Mouse (Mus musculus) adrenal gland, postnatal 14 days (tissue): Measurements from ENCODE around the gene Tusc2. TPM values are rescaled to one million over a fixed set of nuclear protein-coding genes. Genes with fewer than 3 reads are reported as not detected.

Source experiments
- DNase-seq: peaks from one replicate; pipeline ENCODE4 v3.0.0; 2021; ENCODE audit warnings: mixed read lengths
- total RNA-seq: library from RNA; stranded (reverse); gene quantifications from 2 replicates; pipeline ENCODE4 v1.2.3, GENCODE M21; 2021

Gene Tusc2
- total RNA-seq, 1 experiment from 2014 or later: 32.7 TPM

DNA sequence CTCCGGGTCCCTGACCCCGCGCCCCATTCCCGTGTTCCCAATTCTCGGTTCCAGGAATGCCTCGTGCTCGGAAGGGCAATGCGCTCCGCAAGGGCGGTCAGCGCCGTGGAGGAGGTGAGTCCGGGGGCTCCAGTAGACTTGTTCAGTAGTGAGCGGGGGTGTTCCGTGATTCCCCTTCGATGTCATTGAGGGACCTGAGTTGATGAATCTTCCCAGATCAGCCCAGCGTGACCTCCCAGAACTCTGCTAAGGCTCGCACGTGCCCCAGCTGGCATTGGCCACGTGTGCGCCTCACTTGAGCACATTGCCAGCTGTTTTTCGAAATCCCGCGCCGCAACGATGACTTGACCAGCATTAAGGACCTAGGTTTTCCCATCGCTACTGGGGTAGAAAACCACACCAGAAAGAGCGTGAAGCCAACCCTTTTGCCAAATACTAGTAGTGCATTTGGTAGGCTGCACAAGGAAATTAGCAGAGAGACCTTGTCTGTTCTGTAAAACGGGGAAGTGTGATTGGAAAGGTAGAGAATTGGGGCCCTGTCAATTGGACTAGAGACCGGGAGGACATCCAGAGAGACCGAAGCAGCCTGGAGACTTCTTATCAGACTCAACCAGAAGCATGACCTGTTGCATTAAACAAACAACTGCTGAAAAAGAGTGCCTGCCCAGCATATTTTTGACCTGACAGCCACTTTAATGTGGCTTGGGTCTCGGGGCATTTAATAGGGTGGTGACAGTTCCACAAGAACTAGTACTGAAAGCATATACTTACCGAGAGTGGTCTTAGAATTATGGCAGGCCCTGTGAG is 25.0 kb downstream of the Tusc2 start:
- DNase-seq: peak; percentile 81

DNA sequence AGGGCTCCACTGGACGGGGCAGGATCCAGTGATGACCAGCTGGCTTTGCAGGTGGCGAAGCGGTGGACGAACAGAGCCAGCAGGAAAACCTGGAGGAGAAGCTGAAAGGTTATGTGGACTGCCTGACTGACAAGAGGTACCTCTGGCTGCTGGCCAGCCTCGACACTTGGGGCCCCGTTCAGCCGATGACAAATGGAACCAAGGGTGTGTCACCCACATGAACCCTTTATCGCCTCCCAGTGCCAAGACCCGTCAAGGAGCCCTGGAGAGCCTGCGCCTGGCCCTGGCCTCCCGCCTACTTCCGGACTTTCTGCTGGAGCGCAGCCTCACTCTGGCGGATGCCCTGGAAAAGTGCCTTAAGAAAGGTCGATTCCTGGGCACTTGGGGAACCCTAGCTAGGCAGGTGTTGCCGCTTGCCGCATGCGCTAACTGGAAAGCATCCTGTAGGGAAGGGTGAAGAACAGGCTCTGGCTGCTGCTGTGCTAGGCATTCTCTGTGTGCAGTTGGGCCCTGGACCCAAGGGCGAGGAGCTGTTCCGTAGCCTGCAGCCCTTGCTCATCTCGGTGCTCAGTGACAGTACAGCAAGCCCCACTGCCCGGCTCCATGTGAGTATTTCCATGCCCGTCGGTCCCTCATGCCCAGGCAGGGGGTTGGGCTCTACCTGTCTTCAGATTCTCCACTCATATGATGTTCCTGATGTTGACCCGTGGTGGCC is 27.2 kb downstream of the Tusc2 start:
- DNase-seq: no peak

- DNase-seq: no peak
These were observed 27.7 kb downstream of the Tusc2 start for GRCm38 (mm10) chr9:107590773-107591060.

- no peak for DNase-seq
These were observed 30.3 kb downstream of the Tusc2 start for GRCm38 (mm10) chr9:107593101-107593976.

- no peak for DNase-seq
These were observed 31.4 kb downstream of the Tusc2 start for GRCm38 (mm10) chr9:107594281-107595062.

DNA sequence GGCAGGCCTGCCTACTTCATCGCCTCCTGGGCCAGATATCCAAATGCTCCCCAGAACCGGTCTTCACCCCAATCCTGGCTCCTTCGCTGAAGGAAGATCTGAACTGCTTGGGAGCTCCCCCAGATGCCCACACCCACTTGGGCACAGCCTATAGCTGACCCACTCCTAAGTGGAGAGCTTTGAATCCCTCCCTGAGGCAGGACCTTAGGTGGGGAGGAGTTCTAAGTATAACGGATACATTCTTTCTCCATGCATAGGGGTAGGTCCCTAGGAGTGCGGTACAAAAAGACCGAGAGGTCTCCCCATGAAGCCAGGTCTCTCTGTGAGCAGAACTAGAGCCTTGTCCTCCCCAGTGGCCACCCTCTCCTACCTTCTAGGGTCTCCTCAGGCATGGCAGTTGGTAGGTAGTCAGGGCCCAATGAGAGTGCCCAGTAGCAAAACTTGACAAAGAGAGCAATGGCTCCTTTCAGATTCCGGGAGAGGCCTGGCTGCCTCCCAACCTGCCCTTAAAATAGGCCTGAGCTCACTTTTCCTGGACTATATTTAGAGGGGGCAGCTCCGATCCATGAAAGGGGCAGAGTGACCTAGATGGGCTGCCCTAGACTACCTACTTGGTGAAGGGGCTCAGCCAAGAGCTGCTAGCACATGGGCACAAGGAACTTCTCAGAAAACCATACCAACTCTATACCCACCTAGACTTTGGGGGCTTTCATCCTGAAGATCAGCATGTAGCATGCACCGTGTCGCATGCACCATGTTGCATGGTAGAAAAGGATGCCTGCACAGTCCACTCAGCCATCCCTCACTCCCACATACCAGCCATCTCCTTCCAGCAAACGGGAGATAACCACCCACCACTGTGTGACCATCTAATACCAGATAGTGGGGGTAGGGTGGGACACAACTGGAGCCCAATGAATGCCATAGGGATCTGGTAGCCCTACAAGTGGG is 33.8 kb downstream of the Tusc2 start:
- DNase-seq: no peak

GRCm38 (mm10) chr9:107598385-107598784 is 35.3 kb downstream of the Tusc2 start:
- no peak for DNase-seq

DNA sequence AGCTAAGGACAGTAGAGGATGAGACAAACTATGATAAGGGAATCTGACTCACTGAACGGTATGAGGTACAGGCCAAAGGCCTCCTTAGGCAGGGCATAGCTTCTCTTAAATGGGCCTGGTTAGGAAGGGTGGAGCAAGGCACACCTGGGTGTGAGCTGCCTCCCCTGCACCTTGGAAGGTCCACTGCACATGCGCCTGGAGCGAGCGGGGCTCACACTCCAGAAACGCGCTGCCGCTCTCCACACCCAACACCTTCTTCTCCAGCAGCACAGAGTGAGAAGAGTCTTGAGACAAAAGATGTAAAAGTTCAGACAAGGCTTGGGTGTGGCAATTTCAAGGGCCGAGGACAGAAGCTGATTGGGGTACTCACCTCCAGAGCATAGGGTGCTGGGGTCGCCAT is 36.4 kb downstream of the Tusc2 start:
- DNase-seq: no peak

DNA sequence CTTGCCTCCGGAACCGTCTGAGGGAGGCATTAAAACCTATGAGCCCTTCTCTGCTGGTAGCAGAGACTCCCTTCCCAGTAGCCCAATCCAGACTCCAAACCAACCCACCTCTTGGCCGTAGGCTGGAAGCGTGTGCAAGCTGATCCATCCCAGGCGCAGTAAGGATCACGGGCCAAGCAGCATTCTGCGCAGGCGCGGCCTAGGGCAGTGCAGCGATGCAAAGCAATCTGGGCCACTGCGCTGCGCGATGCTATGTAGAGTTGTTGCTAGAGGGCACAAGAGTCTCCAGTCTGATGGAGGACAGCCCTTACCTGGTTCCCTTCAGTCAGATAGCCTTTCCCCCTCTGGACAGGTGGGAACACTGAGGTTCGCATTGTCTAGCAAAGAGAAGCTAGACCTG is 36.8 kb downstream of the Tusc2 start:
- no peak for DNase-seq

GRCm38 (mm10) chr9:107600745-107601144 is 37.7 kb downstream of the Tusc2 start:
- DNase-seq: peak; percentile 52

DNA sequence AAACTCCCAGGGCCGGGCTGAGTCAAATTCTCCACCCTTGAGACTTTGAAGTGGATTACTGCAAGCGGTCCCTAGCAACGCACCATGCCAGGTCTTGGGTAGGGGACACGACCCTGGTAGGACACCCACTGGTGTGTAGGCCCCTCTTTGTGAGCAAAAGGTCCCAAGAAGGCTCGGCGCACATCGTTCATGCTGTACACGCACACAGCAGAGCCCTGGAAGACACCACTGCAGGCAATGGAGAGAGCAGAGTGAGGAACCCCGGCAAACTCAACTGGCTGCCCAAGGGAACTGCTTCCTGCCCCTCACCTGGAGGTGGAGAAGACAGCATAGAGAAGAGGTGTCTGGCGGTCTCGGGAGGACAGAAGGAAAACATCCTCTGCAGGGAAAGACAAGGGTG is 38.2 kb downstream of the Tusc2 start:
- no peak for DNase-seq

- DNase-seq: peak; percentile 95
These were observed 39.1 kb downstream of the Tusc2 start for GRCm38 (mm10) chr9:107602068-107602648.

DNA sequence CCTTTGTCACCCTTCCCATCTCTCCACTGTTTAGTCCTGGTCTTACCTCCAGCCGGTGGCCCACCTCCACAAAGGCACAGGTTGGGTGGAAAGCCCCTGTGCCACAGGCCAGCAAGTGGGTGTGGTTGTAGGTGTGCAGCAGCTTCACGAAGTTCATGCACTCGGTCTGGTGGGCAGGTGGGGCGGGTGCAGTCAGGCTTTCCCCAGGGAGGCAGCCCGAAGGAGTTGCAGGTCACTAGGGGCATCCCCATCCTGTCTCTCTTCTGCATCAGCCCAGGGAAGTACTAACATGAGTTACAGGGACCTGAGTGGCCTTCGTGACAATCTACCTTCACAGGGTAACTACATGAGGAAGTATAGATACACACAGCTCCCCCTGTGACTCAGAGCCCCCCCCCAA is 40.2 kb downstream of the Tusc2 start:
- no peak for DNase-seq

GRCm38 (mm10) chr9:107605041-107605661 is 42.1 kb downstream of the Tusc2 start:
- peak; percentile 79 for DNase-seq

DNA sequence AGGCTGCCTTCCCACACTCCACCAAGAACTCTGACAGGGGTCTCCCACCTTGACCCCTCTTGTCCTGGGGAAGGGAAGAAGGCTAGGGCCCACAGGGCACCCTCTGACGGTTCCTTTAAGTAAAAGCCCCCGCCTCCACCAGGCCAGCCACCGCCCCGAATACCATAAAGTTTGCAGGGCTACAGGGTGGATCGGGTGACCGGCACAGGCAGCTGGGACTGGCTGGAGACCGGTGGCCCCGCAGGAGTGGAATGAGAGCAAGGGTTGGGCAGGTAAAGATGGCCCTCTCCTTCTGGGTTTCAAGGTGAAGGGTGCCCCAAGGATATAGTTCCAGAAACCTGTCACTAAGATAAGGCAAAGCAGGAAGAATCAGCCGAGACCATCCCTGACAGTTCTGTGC is 43.5 kb downstream of the Tusc2 start:
- no peak for DNase-seq

- no peak for DNase-seq
These were observed 44.0 kb downstream of the Tusc2 start for GRCm38 (mm10) chr9:107607036-107607435.

GRCm38 (mm10) chr9:107607653-107608245 is 44.7 kb downstream of the Tusc2 start:
- peak; percentile 50 for DNase-seq

GRCm38 (mm10) chr9:107608741-107609432 is 45.8 kb downstream of the Tusc2 start, which contains the start of gene Sema3b:
Sema3b (minus strand) TSS chr9:107609229.
- DNase-seq: no peak

GRCm38 (mm10) chr9:107609433-107609830 is 46.4 kb downstream of the Tusc2 start:
- no peak for DNase-seq
